Mouse (Mus musculus) heart, embryonic 11.5 days (tissue): ENCODE measurements around the gene Rgs7. TPM values are rescaled to one million over a fixed set of nuclear protein-coding genes. Genes with fewer than 3 reads are reported as not detected.

Source experiments
- ATAC-seq: fragments of 200-750 bp; cut with Nextera tagmentation; replicated peaks from 2 replicates; pipeline ENCODE4 v1.8.0; 2017; ENCODE audit warnings: moderate library complexity; ENCODE audit not compliant: insufficient number of reproducible peaks, low FRiP score, low TSS enrichment
- H3K27ac ChIP-seq: fragments of 300-500 bp; sonication (generic); 2 replicates; pipeline ENCODE4 v1.5.1; 2014; ENCODE audit warnings: mild to moderate bottlenecking, low read depth, low read length
- H3K27me3 ChIP-seq: fragments of 300-500 bp; sonication (generic); 2 replicates; pipeline ENCODE4 v1.6.1; 2014; ENCODE audit warnings: mild to moderate bottlenecking, low read length, mixed read lengths; ENCODE audit not compliant: control insufficient read depth, insufficient read depth
- H3K36me3 ChIP-seq: fragments of 300-500 bp; sonication (generic); 2 replicates; pipeline ENCODE4 v1.6.1; 2014; ENCODE audit warnings: mild to moderate bottlenecking, low read length, moderate library complexity, mixed read lengths; ENCODE audit not compliant: control insufficient read depth, insufficient read depth
- H3K4me1 ChIP-seq: fragments of 300-500 bp; sonication (generic); 2 replicates; pipeline ENCODE4 v1.6.1; 2014; ENCODE audit warnings: low read length; ENCODE audit not compliant: control insufficient read depth, insufficient read depth
- H3K4me2 ChIP-seq: fragments of 300-500 bp; sonication (generic); 2 replicates; pipeline ENCODE4 v1.6.1; 2014; ENCODE audit warnings: mild to moderate bottlenecking, moderate library complexity
- H3K4me3 ChIP-seq: fragments of 300-500 bp; sonication (generic); 2 replicates; pipeline ENCODE4 v1.5.1; 2014; ENCODE audit warnings: low read depth, low read length
- H3K9ac ChIP-seq: fragments of 300-500 bp; sonication (generic); 2 replicates; pipeline ENCODE4 v1.6.1; 2014; ENCODE audit warnings: mild to moderate bottlenecking, low read depth, low read length, moderate library complexity
- H3K9me3 ChIP-seq: fragments of 300-500 bp; sonication (generic); replicated peaks from 2 replicates; pipeline ENCODE4 v1.6.1; 2016; ENCODE audit warnings: low read length; ENCODE audit not compliant: control insufficient read depth
- WGBS: fragments of 180-500 bp; shearing (Covaris S2); extraction: QIAGEN DNeasy Blood & Tissue Kit; methylation state at CpG from one replicate; pipeline ENCODE4 v1.1.7; 2014; ENCODE audit not compliant: insufficient replicate concordance; 5-methylcytosine and 5-hydroxymethylcytosine counted together
- polyA plus RNA-seq: library from polyadenylated mRNA; unstranded; fragments of >200 nt; fragmentation: Nextera tagmentation; extraction: Ambion mirVana; gene quantifications from 2 replicates; pipeline ENCODE4 v1.2.1, GENCODE M21; 2014

The Rgs7 gene
- polyA plus RNA-seq, 1 experiment from 2014 or later: 0.57 TPM

DNA sequence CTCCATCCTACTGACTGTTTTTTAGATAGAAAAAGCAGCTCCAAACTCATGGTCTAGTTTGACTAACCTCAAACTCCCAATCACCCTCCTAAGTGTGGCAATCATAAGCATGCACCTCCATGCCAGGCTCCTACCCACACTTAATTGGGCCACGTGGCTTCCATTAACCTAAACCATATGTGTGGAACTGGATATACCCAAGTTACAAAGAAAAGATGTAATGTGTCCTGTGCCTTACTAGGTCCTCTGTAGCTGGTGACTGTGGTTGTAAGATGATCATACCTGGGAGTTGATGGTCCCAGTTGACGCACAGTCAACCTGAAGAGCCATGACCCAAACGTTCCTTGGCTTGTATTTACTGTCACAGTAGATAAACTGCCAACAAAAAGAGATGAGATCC, 17.7 kb upstream of the Rgs7 start:
- no peak overlapping the region for H3K4me3 ChIP-seq
- no peak overlapping the region for H3K4me2 ChIP-seq
- 73% methylated on average over 3 of the region's 3 CpGs for WGBS
- H3K9me3 ChIP-seq: no peaks in the 10 kb centered on the region
- H3K9ac ChIP-seq: no peak overlapping the region
- no peaks in the 10 kb centered on the region for H3K27me3 ChIP-seq
- H3K4me1 ChIP-seq: no peaks in the 10 kb centered on the region
- H3K36me3 ChIP-seq: no peaks in the 10 kb centered on the region
- no peak for ATAC-seq
- no peak overlapping the region for H3K27ac ChIP-seq

- Histone ChIP-seq H3K4me2 (peak overlapping the region; percentile 99), H3K27ac (no peak overlapping the region), H3K36me3 (no peaks in the 10 kb centered on the region), H3K4me3 (peak overlapping the region; percentile 50), H3K9me3 (no peaks in the 10 kb centered on the region), H3K9ac (peak overlapping the region; percentile 60; the same call in 1 of the 2 replicates), H3K27me3 (peaks cover 24% of the 10 kb centered on the region), H3K4me1 (no peaks in the 10 kb centered on the region)
- peak; percentile 15; the same call in 1 of the 2 replicates for ATAC-seq
- 2% methylated on average over 11 of the region's 11 CpGs for WGBS
Measured at GRCm38 (mm10) chr1:175492683-175493043, 363 bp upstream of the Rgs7 start.

DNA sequence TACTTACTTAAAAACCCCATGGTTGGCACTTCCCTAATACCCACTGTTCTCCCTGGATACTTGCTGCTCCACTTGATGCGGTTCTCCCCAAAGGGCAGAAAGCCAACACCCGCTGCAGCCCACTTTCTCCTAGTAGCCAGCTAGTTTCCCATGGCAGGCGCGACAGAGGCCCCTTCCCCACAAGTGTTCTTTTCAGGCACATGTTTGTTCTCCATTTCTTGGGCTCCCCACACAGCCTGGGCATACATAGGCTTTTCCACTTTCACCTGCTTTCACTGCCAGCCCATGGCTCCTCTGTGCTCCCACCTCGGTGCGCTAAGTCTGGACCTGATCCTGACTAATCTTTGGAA, 814 bp downstream of the Rgs7 start:
- Histone ChIP-seq H3K27me3 (peaks cover 24% of the 10 kb centered on the region), H3K4me1 (no peaks in the 10 kb centered on the region), H3K9me3 (no peaks in the 10 kb centered on the region), H3K4me3 (peak overlapping the region; percentile 50), H3K9ac (no peak overlapping the region), H3K27ac (no peak overlapping the region), H3K36me3 (no peaks in the 10 kb centered on the region), H3K4me2 (peak overlapping the region; percentile 99)
- no peak for ATAC-seq
- 14% methylated on average over 6 of the region's 6 CpGs for WGBS

- Histone ChIP-seq H3K4me1 (no peaks in the 10 kb centered on the region), H3K9me3 (no peaks in the 10 kb centered on the region), H3K9ac (no peak overlapping the region), H3K36me3 (no peaks in the 10 kb centered on the region), H3K27me3 (no peaks in the 10 kb centered on the region; the same call in none of the 2 replicates), H3K4me3 (no peak overlapping the region), H3K4me2 (no peak overlapping the region), H3K27ac (no peak overlapping the region)
- 76% methylated on average over 4 of the region's 4 CpGs for WGBS
- no peak for ATAC-seq
Measured at GRCm38 (mm10) chr1:175485109-175485508, 7.2 kb downstream of the Rgs7 start.

GRCm38 (mm10) chr1:175473060-175473459, 19.2 kb downstream of the Rgs7 start:
- Histone ChIP-seq H3K27ac (no peak overlapping the region), H3K4me1 (no peaks in the 10 kb centered on the region), H3K9me3 (no peaks in the 10 kb centered on the region), H3K4me2 (no peak overlapping the region), H3K36me3 (no peaks in the 10 kb centered on the region), H3K4me3 (no peak overlapping the region), H3K27me3 (no peaks in the 10 kb centered on the region), H3K9ac (no peak overlapping the region)
- ATAC-seq: no peak
- WGBS: 76% methylated on average over 5 of the region's 5 CpGs

DNA sequence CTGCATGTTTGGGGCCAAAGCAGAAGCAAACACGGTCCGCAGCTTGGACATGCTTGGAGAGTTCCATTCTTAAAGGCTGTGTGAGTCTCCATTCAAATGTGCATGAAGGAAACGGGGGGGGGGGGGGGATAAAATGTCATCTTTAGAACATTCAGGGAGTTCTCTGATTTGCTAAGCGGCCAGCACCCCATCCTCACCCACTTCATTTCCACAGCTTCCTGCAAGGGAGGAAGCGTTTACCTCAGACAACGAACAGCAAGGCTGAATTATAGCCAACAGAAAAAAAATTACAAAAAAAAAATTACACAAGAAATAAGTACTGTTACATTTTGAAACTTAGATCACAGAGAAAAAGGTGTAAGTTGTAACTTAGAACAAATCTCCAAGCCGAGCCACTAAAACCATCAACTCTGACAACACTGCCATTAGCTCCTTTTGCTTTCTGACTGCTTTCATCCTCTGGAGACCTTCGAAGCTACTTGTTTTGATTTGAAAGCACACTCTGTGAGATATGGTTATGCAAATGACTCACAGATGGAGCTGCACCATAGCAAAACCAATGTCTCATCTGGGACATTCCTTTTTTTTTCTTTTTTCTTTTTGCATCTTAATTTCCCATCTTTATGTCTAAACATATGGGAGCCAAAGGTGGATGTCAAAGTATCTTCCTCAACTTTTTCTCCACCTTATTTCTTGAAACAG, 23.1 kb downstream of the Rgs7 start:
- H3K36me3 ChIP-seq: no peaks in the 10 kb centered on the region
- H3K4me3 ChIP-seq: no peak overlapping the region
- no peaks in the 10 kb centered on the region for H3K9me3 ChIP-seq
- no peak overlapping the region for H3K27ac ChIP-seq
- H3K4me2 ChIP-seq: no peak overlapping the region
- ATAC-seq: no peak
- H3K9ac ChIP-seq: no peak overlapping the region
- WGBS: 64% methylated on average over 8 of the region's 8 CpGs
- H3K4me1 ChIP-seq: no peaks in the 10 kb centered on the region
- no peaks in the 10 kb centered on the region for H3K27me3 ChIP-seq

- WGBS: 66% methylated on average over 2 of the region's 2 CpGs
- ATAC-seq: no peak
- H3K9ac ChIP-seq: no peak overlapping the region
Measured at GRCm38 (mm10) chr1:175464566-175464965, 27.7 kb downstream of the Rgs7 start.

GRCm38 (mm10) chr1:175462351-175462750, 29.9 kb downstream of the Rgs7 start:
- ATAC-seq: no peak

More at GRCm38 (mm10) chr1:175464566-175464965, 27.7 kb downstream of the Rgs7 start:
- Histone ChIP-seq H3K4me3 (no peak overlapping the region), H3K4me1 (no peaks in the 10 kb centered on the region), H3K9me3 (no peaks in the 10 kb centered on the region), H3K27ac (no peak overlapping the region), H3K4me2 (no peak overlapping the region), H3K27me3 (no peaks in the 10 kb centered on the region), H3K36me3 (no peaks in the 10 kb centered on the region)

DNA sequence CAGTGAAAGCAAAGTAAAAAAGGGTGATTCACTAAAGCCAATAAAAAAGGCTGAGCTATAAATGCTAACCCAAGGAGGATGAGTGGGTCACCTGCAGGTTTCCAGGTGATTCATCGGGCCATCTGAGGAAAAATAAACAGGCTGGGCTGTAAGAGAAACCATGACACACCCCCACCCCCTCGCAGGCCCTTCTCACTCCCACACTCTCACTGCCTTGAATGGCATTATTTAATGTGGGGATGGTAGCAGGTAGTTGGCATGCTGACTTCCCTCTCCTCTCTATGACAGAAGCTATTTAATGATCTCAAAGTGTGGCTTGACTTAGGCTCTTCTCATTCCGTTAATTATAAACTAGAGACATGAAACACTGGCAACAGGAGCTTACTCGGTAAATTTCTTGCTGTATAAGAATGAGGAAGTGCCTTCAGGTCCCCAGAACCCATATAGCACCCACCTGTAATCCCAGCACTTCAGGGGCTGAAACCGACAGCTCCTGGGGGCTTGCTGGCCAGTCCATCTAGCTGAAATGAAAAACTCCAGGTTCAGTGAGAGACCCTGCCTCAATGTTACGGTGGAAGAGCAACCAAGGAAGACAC, 38.2 kb downstream of the Rgs7 start:
- H3K27me3 ChIP-seq: no peaks in the 10 kb centered on the region
- no peak overlapping the region for H3K4me2 ChIP-seq
- H3K36me3 ChIP-seq: no peaks in the 10 kb centered on the region
- no peak overlapping the region for H3K4me3 ChIP-seq
- no peak for ATAC-seq
- H3K4me1 ChIP-seq: no peaks in the 10 kb centered on the region
- WGBS: 80% methylated on average over 6 of the region's 6 CpGs
- H3K27ac ChIP-seq: no peak overlapping the region
- no peak overlapping the region for H3K9ac ChIP-seq
- H3K9me3 ChIP-seq: no peaks in the 10 kb centered on the region

More at GRCm38 (mm10) chr1:175462351-175462750, 29.9 kb downstream of the Rgs7 start:
- H3K36me3 ChIP-seq: no peaks in the 10 kb centered on the region
- no peak overlapping the region for H3K9ac ChIP-seq
- H3K4me2 ChIP-seq: no peak overlapping the region
- no peaks in the 10 kb centered on the region for H3K27me3 ChIP-seq
- H3K4me1 ChIP-seq: no peaks in the 10 kb centered on the region
- no peaks in the 10 kb centered on the region for H3K9me3 ChIP-seq
- no peak overlapping the region for H3K27ac ChIP-seq
- WGBS: 80% methylated on average over 2 of the region's 2 CpGs
- no peak overlapping the region for H3K4me3 ChIP-seq
